In the genomic region with DNA sequence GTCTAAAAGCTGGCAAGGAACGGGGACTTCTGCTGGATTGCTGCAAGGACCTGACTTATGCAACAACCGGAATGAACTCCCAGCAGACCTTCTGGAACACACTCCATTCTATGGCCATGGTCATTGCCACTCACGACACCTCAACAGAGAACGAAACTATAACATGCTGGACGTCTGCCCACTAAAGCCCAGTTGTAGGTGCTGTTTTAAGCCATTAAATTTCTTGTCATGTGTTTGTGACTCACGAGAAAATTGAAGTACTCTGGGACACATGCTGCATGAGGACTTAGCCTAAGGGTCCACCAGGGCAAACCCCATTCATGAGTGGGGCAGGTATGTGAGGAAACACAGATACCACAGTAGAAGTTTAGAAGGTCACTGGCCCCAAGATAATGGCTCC, we compare ENCODE assay signal across 19 mouse cellular contexts. TPM values are rescaled to one million over a fixed set of nuclear protein-coding genes. Genes with fewer than 3 reads are reported as not detected.
A peak's percentile ranks its signal among the peaks of the same experiment; 100 is the strongest.
DNase-seq lines count a peak whose midpoint lies in the region; ATAC-seq and TF ChIP-seq lines count a peak whose summit lies in the region.
"Had no signal": no experiment of that assay in that cellular context is flagged by ENCODE, and none has a peak within 500 bp of the region (broad histone marks: within the 10 kb centered on the region; RNA-seq: fewer than 3 reads in every experiment).

No protein-coding gene starts in this region.

- no peak overlapping the region for H3K9ac ChIP-seq in midbrain, embryonic 11.5 days (ENCODE audit: low read length)
- no peak overlapping the region for H3K9ac ChIP-seq in midbrain, postnatal 0 days (replicated peaks; ENCODE audit: low read length, poor library complexity, severe bottlenecking)
- no peak overlapping the region for H3K9ac ChIP-seq in hindbrain, embryonic 11.5 days (ENCODE audit: low read depth, low read length)
- H3K9ac ChIP-seq: embryonic facial prominence, embryonic 12.5 days; forebrain, embryonic 13.5 days; forebrain, embryonic 15.5 days; forebrain, postnatal 0 days had no signal

- H3K27me3 ChIP-seq in midbrain, embryonic 11.5 days (ENCODE audit: control insufficient read depth, insufficient read depth, low read length): peaks cover 4% of the 10 kb centered on the region
- H3K27me3 ChIP-seq in midbrain, postnatal 0 days (ENCODE audit: insufficient read depth, low read length): no peaks in the 10 kb centered on the region
- H3K27me3 ChIP-seq in hindbrain, embryonic 11.5 days (ENCODE audit: control insufficient read depth, insufficient read depth, low read length): peaks cover 3% of the 10 kb centered on the region
- H3K27me3 ChIP-seq: CH12.LX; forebrain, embryonic 13.5 days; forebrain, embryonic 15.5 days had no signal

- H3K9me3 ChIP-seq in midbrain, embryonic 11.5 days (ENCODE audit: control insufficient read depth, low read length): no peaks in the 10 kb centered on the region
- H3K9me3 ChIP-seq in midbrain, postnatal 0 days (ENCODE audit: low read length): no peaks in the 10 kb centered on the region
- H3K9me3 ChIP-seq in hindbrain, embryonic 11.5 days (ENCODE audit: control insufficient read depth, low read length): no peaks in the 10 kb centered on the region
- H3K9me3 ChIP-seq: embryonic facial prominence, embryonic 10.5 days; embryonic facial prominence, embryonic 12.5 days; forebrain, embryonic 13.5 days; forebrain, embryonic 15.5 days had no signal

- peaks cover 12% of the 10 kb centered on the region for H3K4me1 ChIP-seq in midbrain, embryonic 11.5 days (ENCODE audit: control insufficient read depth, insufficient read depth, low read length)
- no peaks in the 10 kb centered on the region; the same call in 1 of the 2 replicates for H3K4me1 ChIP-seq in midbrain, postnatal 0 days (ENCODE audit: insufficient read depth, low read length)
- peaks cover 8% of the 10 kb centered on the region; the same call in 1 of the 2 replicates for H3K4me1 ChIP-seq in hindbrain, embryonic 11.5 days (replicated peaks; ENCODE audit: control insufficient read depth, insufficient read depth, low read length)

- no peak overlapping the region for H3K4me2 ChIP-seq in midbrain, embryonic 11.5 days
- H3K4me2 ChIP-seq in midbrain, postnatal 0 days (ENCODE audit: low read depth, low read length, poor library complexity, severe bottlenecking): no peak overlapping the region
- H3K4me2 ChIP-seq in hindbrain, embryonic 11.5 days (replicated peaks; ENCODE audit: low read depth, low read length): no peak overlapping the region
- H3K4me2 ChIP-seq: embryonic facial prominence, embryonic 12.5 days; forebrain, embryonic 13.5 days; forebrain, embryonic 15.5 days had no signal

- DNase-seq in adrenal gland, postnatal 10 days: peak; percentile 29
- no peak for DNase-seq in adrenal gland, postnatal 4 days (ENCODE audit: low spot score in 2 of 2)
- peak; percentile 67 for DNase-seq in midbrain, embryonic 11.5 days (ENCODE audit: low spot score, missing footprints)
- DNase-seq in midbrain, postnatal 0 days (ENCODE audit: low spot score): no peak
- no peak for DNase-seq in hindbrain, embryonic 11.5 days (ENCODE audit: low spot score)
- DNase-seq: adrenal gland, postnatal 25 days; B cell, adult 2 months; cerebellum, adult 11-12 months; cerebellum, adult 2 months; cerebellum, adult 9-10 months; cerebellum, postnatal 10 days; cerebellum, postnatal 25 days; forebrain, postnatal 0 days had no signal

- no peak for TF ChIP-seq CTCF in midbrain, postnatal 0 days (IDR thresholded peaks at IDR 0.05)

- H3K27ac ChIP-seq in midbrain, embryonic 11.5 days (ENCODE audit: low read depth, low read length): no peak overlapping the region
- H3K27ac ChIP-seq in midbrain, postnatal 0 days (ENCODE audit: low read depth, low read length): no peak overlapping the region
- no peak overlapping the region for H3K27ac ChIP-seq in hindbrain, embryonic 11.5 days (ENCODE audit: low read depth, low read length)
- H3K27ac ChIP-seq: embryonic facial prominence, embryonic 10.5 days; embryonic facial prominence, embryonic 12.5 days; forebrain, embryonic 13.5 days; forebrain, embryonic 15.5 days had no signal

- 90% methylated on average over 6 of the region's 6 CpGs for WGBS in midbrain, embryonic 11.5 days
- 91% methylated on average over 6 of the region's 6 CpGs for WGBS in midbrain, postnatal 0 days
- 91% methylated on average over 6 of the region's 6 CpGs for WGBS in hindbrain, embryonic 11.5 days

- no peak for ATAC-seq in midbrain, embryonic 11.5 days (ENCODE audit: low FRiP score)
- no peak for ATAC-seq in midbrain, postnatal 0 days (ENCODE audit: low FRiP score)
- ATAC-seq in hindbrain, embryonic 11.5 days (ENCODE audit: low FRiP score): no peak
- ATAC-seq: CD4-positive, CD25-positive, alpha-beta regulatory T cell, adult 4 months; forebrain, embryonic 13.5 days; forebrain, embryonic 15.5 days; forebrain, postnatal 0 days had no signal

- peaks cover 55% of the 10 kb centered on the region for H3K36me3 ChIP-seq in midbrain, embryonic 11.5 days (ENCODE audit: control insufficient read depth, insufficient read depth, low read length)
- peaks cover 71% of the 10 kb centered on the region for H3K36me3 ChIP-seq in midbrain, postnatal 0 days (ENCODE audit: insufficient read depth, low read length)
- peaks cover 38% of the 10 kb centered on the region for H3K36me3 ChIP-seq in hindbrain, embryonic 11.5 days (ENCODE audit: control insufficient read depth, insufficient read depth, low read length)

- no peak overlapping the region for H3K4me3 ChIP-seq in midbrain, embryonic 11.5 days (ENCODE audit: low read depth, low read length)
- H3K4me3 ChIP-seq in midbrain, postnatal 0 days (ENCODE audit: low read depth, low read length): no peak overlapping the region
- H3K4me3 ChIP-seq in hindbrain, embryonic 11.5 days (ENCODE audit: low read depth, low read length): no peak overlapping the region
- H3K4me3 ChIP-seq: embryonic facial prominence, embryonic 10.5 days; embryonic facial prominence, embryonic 12.5 days; forebrain, embryonic 13.5 days; forebrain, embryonic 15.5 days had no signal

RNA-seq across cellular contexts. Expression of gene Foxred2, which starts 4.2 kb away (rescaled TPM):
- 1 to 10 TPM; 2.7 TPM for total RNA-seq in adrenal gland, postnatal 10 days (2021)
- total RNA-seq in adrenal gland, postnatal 4 days (2021): 1 to 10 TPM; 4.9 to 5.2 TPM
- polyA plus RNA-seq in midbrain, embryonic 11.5 days (2014; fragmentation: Nextera tagmentation; extraction: Ambion mirVana): 5.0 and 6.1 TPM in 2 replicates
- 23.9 and 31.0 TPM in 2 replicates for total RNA-seq in midbrain, postnatal 0 days (2014; rRNA removed)
- 10.3 and 11.2 TPM in 2 replicates for polyA plus RNA-seq in midbrain, postnatal 0 days (2015; fragmentation: Nextera tagmentation; extraction: Ambion mirVana)
- polyA plus RNA-seq in hindbrain, embryonic 11.5 days (2014; fragmentation: Nextera tagmentation; extraction: Ambion mirVana): 4.4 and 4.6 TPM in 2 replicates

RNA-seq across cellular contexts. Expression of gene Eif3d, which starts 9.9 kb away (rescaled TPM):
- total RNA-seq in adrenal gland, postnatal 10 days (2021): 100 to 1,000 TPM; 147 to 154 TPM
- 100 to 1,000 TPM; 214 to 215 TPM for total RNA-seq in adrenal gland, postnatal 4 days (2021)
- 256 and 259 TPM in 2 replicates for polyA plus RNA-seq in midbrain, embryonic 11.5 days (2014; fragmentation: Nextera tagmentation; extraction: Ambion mirVana)
- total RNA-seq in midbrain, postnatal 0 days (2014; rRNA removed): 133 and 142 TPM in 2 replicates
- polyA plus RNA-seq in midbrain, postnatal 0 days (2015; fragmentation: Nextera tagmentation; extraction: Ambion mirVana): 154 and 160 TPM in 2 replicates
- 246 and 250 TPM in 2 replicates for polyA plus RNA-seq in hindbrain, embryonic 11.5 days (2014; fragmentation: Nextera tagmentation; extraction: Ambion mirVana)

RNA-seq across cellular contexts. Expression of gene Txn2, which starts 31.9 kb away (rescaled TPM):
- total RNA-seq in adrenal gland, postnatal 10 days (2021): 100 to 1,000 TPM; 321 to 368 TPM
- total RNA-seq in adrenal gland, postnatal 4 days (2021): 100 to 1,000 TPM; 271 to 275 TPM
- polyA plus RNA-seq in midbrain, embryonic 11.5 days (2014; fragmentation: Nextera tagmentation; extraction: Ambion mirVana): 242 and 255 TPM in 2 replicates
- 39.6 and 39.9 TPM in 2 replicates for total RNA-seq in midbrain, postnatal 0 days (2014; rRNA removed)
- polyA plus RNA-seq in midbrain, postnatal 0 days (2015; fragmentation: Nextera tagmentation; extraction: Ambion mirVana): 182 and 194 TPM in 2 replicates
- 251 and 253 TPM in 2 replicates for polyA plus RNA-seq in hindbrain, embryonic 11.5 days (2014; fragmentation: Nextera tagmentation; extraction: Ambion mirVana)

Comparison
In these comparisons a context has a peak if more than half of its experiments do, and no peak if none do; other contexts are left out.
1. DNase-seq: peak in adrenal gland, postnatal 10 days (single experiment) and midbrain, embryonic 11.5 days (single experiment); none in adrenal gland, postnatal 4 days (0 of 2), midbrain, postnatal 0 days (single experiment) and hindbrain, embryonic 11.5 days (single experiment).